Mouse (Mus musculus): ENCODE data around the gene Fndc3a. TPM values are rescaled to one million over a fixed set of nuclear protein-coding genes. Genes with fewer than 3 reads are reported as not detected.

Gene Fndc3a
- polyA plus RNA-seq, 1 experiment, result 9.0 TPM

DNA sequence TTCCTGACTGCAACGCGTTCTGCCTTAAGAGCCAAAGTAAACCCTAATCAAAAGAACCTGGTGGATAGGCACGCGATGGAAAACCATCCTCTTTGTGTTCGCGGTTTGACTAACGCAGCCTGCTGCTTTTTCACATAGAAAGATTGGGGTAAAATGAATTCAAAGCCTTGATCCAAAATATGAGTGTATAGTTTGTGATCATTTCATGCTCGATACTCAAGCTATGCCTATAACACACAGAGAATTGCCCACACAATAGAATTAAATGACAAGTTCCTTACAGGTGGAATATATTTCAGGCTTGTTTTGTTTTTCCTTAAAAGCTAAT is 106.6 kb downstream of the Fndc3a start:
- peak overlapping the region; percentile 66 for H3K4me3 ChIP-seq (ENCODE audit: insufficient read depth, low read depth, low read length)
- H3K4me1 ChIP-seq (ENCODE audit: control insufficient read depth, insufficient read depth, insufficient read length, low read length), result peaks cover 3% of the 10 kb centered on the region; the same call in 1 of the 2 replicates
- H3K27ac ChIP-seq (replicated peaks; ENCODE audit: low read depth, low read length), result peak overlapping the region; percentile 90

DNA sequence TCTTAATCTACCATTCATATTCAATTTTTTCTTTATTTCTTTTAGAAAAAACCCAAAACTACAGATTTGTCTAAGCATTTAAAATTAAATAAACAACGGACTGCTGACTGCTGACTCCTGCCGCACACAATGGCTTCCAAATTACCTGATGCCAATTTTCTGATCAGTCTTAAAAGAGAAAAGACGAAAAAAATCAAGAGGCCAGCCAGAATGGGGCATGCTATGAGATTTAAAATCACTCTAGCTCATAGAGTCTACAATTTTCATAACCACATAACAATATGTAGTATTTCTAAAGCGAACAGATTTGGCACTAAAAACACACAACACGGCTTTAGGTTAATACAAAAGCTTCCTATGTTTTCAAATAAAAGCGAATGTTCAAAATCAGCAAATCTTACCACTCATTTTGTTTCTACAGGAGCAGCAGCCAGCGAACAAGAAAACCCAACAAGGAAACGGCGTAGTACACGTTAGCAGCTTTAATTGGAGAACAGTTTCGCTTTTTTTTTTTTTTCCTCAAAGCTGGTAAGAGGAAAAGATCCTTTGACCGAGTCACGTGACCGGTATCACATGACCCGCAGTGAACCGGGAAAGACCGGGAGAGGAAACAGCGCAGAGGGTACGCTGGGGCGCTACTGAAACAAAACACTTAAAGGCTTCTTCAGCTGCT is 107.1 kb downstream of the Fndc3a start:
- H3K27ac ChIP-seq (replicated peaks; ENCODE audit: low read depth, low read length), result peak overlapping the region; percentile 90
- H3K4me1 ChIP-seq (ENCODE audit: control insufficient read depth, insufficient read depth, insufficient read length, low read length), result peaks cover 3% of the 10 kb centered on the region; the same call in 1 of the 2 replicates

DNA sequence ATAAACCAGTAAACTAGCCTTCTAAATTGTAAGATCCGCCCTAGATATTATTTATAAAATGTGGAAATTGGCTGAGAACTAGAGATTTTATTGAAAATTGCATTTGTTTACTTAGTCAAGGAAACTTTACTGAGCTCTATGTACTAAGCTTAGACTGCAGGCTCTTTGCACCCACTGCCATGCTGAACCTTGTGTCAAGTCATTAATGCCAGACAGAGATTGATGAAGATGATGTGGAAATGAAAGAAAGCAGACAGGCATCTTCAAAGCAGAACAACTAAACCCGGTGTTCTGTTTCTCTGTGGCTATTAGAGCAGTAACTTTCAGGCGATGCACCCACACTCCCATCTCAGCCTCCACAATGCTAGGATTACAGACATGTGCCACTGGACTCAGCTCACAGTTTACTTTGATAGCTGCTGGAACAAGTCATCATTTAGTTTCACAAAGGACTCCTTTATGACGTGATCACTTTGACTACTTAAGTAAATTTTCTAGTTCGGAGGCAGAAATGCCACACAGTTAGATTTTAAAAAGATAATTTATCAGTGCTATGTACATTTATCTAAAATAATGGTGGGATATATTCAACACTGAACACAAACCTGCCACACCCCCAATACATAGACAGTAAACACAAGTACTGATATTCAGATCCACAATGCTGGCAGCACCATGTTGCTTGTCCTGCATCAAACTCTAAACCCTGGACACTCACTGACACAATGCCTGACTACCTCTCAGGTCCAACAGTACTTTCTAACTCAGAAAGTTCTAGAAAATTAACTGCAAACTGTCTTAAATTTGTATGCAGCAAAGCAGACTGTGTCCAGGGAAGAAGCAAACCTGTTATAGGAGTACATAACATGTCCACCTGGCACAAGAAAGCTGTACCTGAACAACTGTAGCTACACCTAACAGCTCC is 108.2 kb downstream of the Fndc3a start:
- Histone ChIP-seq H3K27ac (replicated peaks; ENCODE audit: low read depth, low read length) (no peak overlapping the region), H3K4me1 (ENCODE audit: control insufficient read depth, insufficient read depth, insufficient read length, low read length) (peaks cover 3% of the 10 kb centered on the region; the same call in 1 of the 2 replicates), H3K4me3 (ENCODE audit: insufficient read depth, low read depth, low read length) (peak overlapping the region; percentile 14; the same call in 1 of the 2 replicates)

More for the DNA sequence above, 107.1 kb downstream of the Fndc3a start:
- H3K4me3 ChIP-seq (ENCODE audit: insufficient read depth, low read depth, low read length), result peak overlapping the region; percentile 66

DNA sequence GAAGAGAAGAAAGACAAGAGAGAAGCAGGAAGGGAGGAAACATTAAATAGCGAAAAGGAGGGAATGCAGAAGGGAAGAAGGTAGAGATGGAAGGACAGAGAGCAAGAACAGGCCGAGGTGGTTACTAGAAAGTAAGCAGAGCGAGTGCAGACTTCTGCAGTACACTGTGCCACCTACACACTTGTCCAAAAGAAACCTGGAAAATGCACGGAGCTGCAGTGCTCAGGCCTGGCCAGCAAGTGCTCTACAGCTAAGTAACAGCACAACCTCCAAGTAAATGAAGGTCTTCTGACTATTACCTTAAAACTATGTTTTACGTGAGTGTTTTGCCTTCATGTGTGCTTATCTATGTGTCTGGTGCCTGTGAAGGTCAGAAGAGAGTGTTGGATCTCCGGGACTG is 109.4 kb downstream of the Fndc3a start:
- Histone ChIP-seq H3K4me3 (ENCODE audit: insufficient read depth, low read depth, low read length) (no peak overlapping the region), H3K27ac (replicated peaks; ENCODE audit: low read depth, low read length) (no peak overlapping the region), H3K4me1 (ENCODE audit: control insufficient read depth, insufficient read depth, insufficient read length, low read length) (peaks cover 3% of the 10 kb centered on the region; the same call in 1 of the 2 replicates)

DNA sequence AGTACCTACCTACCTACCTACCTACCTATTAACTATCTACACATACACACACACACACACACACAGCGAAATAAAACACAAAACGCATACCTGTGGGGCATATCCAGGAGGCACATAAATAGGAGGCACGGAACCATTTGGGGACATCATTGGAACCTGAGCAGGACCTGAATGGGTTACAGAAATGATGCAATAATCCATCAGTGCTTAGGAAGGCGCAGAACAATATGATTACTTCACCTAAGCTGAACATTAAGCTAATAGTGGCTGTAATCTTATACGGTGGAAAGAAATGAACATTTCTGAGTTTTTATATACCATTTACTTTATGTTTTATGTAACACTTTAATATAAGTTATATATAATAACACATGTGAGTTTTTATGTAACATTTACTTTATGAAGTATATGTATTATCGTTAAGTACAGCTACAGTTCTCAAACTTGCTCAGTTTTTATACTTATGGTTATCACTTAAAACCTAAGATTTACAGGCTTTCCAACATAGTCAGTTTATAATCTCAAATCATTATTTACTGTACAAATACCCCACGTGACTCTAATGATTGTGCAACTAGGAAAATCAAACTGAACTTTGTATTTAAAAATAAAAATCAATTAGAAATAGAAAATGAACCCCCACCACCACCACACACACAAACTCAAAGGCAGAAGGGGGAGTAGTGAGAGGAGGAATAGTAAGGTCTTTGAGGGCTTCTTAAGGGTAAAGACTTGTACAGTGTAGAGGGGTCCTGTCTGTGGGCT is 110.6 kb downstream of the Fndc3a start:
- Histone ChIP-seq H3K4me3 (ENCODE audit: insufficient read depth, low read depth, low read length) (no peak overlapping the region), H3K4me1 (ENCODE audit: control insufficient read depth, insufficient read depth, insufficient read length, low read length) (peaks cover 4% of the 10 kb centered on the region; the same call in 1 of the 2 replicates), H3K27ac (replicated peaks; ENCODE audit: low read depth, low read length) (no peak overlapping the region)

DNA sequence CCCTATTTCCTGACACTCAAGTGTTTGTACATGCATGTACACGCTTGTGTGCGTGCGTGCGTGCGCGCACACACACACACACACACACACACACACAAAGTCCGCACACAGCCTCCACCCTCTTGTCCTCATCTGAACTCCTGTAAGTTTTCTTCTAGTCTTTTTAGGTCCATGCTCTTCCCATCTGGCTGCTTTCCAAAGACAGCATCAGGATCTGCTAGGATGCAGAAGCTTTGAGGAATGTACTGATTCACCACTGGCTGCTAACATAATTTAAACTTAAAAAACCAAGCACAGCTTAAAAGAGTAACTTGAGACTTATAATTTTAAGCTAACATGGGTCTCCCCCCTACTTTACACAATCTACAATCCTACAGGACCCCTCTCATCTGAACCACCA is 115.6 kb downstream of the Fndc3a start:
- H3K4me3 ChIP-seq (ENCODE audit: insufficient read depth, low read depth, low read length), result no peak overlapping the region
- peaks cover 3% of the 10 kb centered on the region; the same call in 1 of the 2 replicates for H3K4me1 ChIP-seq (ENCODE audit: control insufficient read depth, insufficient read depth, insufficient read length, low read length)
- H3K27ac ChIP-seq (replicated peaks; ENCODE audit: low read depth, low read length), result no peak overlapping the region

DNA sequence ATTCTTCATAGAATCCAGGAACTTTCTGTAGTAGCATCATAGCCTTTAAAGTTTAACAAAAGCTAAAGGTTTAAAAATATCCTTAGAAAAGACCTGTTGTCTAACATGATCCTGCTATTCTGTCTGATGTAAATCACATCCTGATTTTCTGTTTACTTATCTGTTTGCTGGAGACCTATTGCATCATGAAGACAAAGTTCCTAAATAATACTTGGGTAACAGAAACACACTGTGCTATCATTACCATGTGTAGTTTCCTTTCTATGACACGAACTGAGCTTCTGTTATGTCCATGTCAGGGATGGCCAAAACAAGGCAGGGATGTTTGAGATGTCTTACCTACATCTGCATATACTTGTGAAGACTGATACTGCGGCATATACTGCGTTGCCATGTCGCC is 120.4 kb downstream of the Fndc3a start:
- H3K4me1 ChIP-seq (ENCODE audit: control insufficient read depth, insufficient read depth, insufficient read length, low read length), result peaks cover 3% of the 10 kb centered on the region; the same call in 1 of the 2 replicates
- no peak overlapping the region for H3K27ac ChIP-seq (replicated peaks; ENCODE audit: low read depth, low read length)

DNA sequence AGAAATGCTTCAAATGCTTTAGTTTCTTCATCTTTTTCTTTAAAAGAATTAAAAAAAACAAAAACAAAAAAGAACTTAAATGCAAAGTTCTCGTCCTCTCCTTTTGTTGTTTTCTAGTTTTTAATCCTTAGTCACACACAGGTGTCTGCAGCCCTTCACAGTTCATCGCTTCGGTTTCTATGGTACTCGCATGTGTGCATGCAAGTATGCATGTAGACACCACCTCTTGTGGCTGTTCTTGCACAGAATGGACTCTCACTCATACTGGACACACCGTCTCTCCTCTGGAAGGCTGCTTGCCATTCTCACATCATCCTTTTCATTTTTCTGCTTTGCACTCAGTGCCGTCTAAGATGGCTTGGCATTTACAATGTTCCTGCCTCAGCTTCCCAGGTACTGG is 126.8 kb downstream of the Fndc3a start:
- Histone ChIP-seq H3K4me3 (ENCODE audit: insufficient read depth, low read depth, low read length) (no peak overlapping the region), H3K27ac (replicated peaks; ENCODE audit: low read depth, low read length) (no peak overlapping the region), H3K4me1 (ENCODE audit: control insufficient read depth, insufficient read depth, insufficient read length, low read length) (no peaks in the 10 kb centered on the region)

More for the DNA sequence above, 120.4 kb downstream of the Fndc3a start:
- H3K4me3 ChIP-seq (ENCODE audit: insufficient read depth, low read depth, low read length), result no peak overlapping the region

DNA sequence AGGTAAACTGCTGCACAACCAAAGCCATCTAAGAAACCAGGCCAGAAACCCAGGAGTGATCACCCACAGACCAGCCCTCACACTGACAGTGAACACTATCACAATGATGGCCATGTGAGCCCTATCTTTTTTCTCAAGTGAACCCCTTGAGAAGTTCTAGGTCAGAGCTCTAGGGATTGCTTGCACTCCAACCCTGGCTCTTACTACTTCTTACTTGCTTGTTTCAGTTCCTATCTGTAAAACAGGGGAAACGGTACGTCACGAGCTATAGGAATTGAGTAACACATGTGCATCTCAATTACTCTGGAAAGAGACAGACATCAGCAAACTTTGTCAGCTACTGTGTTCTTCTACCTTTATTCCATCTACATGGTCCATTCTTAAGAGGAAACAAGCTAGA is 128.8 kb downstream of the Fndc3a start:
- H3K27ac ChIP-seq (replicated peaks; ENCODE audit: low read depth, low read length), result no peak overlapping the region
- no peak overlapping the region for H3K4me3 ChIP-seq (ENCODE audit: insufficient read depth, low read depth, low read length)
- H3K4me1 ChIP-seq (ENCODE audit: control insufficient read depth, insufficient read depth, insufficient read length, low read length), result no peaks in the 10 kb centered on the region

DNA sequence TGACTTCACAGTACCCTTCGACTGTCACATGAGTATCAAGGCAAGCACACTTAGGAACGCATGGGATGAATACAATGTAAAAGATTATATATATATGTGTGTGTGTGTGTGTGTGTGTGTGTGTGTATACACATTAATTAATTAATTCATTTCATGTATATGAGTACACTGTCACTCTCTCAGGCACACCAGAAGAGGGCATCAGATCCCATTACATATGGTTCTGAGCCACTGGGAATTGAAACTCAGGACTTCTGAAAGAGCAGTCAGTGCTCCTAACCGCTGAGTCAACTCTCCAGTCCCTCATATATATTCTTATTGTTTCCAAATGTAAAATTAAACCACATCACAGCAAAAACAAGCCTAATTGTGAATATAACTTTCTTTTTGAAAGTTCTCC is 133.5 kb downstream of the Fndc3a start:
- H3K27ac ChIP-seq (replicated peaks; ENCODE audit: low read depth, low read length), result no peak overlapping the region

DNA sequence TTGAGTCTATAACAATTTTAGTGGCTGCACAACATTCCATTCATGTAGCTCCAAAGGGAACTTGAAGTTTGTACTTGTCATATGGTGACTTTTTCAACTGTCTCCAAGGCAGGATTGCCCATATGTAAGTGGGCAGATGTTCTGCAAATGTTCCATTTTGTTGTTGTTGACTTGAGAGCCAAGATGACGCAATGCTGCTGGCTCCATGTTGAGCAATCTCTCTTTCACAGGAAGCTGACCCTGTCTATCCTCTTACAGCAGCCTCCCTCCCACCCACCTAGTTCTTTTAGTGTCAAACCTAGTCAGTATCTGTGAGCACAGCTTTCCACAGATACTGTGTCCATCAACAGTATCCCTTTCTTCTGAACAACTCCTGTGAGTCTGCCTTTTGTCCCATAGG is 145.9 kb downstream of the Fndc3a start:
- Histone ChIP-seq H3K4me1 (ENCODE audit: control insufficient read depth, insufficient read depth, insufficient read length, low read length) (no peaks in the 10 kb centered on the region), H3K27ac (replicated peaks; ENCODE audit: low read depth, low read length) (no peak overlapping the region), H3K4me3 (ENCODE audit: insufficient read depth, low read depth, low read length) (no peak overlapping the region)

More for the DNA sequence above, 133.5 kb downstream of the Fndc3a start:
- Histone ChIP-seq H3K4me3 (ENCODE audit: insufficient read depth, low read depth, low read length) (no peak overlapping the region), H3K4me1 (ENCODE audit: control insufficient read depth, insufficient read depth, insufficient read length, low read length) (no peaks in the 10 kb centered on the region)

DNA sequence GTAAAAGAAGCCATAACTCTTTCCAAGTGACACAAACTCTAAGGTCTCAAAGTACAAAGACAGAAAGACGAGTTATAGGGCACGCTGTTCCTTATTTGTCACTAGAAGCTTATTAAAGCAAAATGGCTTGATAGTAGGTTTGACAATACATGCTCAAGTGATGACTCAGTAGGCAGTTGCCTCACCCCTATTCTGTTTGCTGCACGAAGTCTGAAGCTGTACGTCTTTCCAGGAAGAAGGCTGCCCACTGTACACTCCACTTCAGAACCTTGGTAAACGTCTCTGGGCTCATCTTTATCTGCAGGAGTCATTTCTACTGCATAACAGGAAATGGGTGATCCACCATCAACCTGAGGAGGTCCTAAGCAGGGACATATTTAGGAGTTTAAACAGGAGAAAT is 151.0 kb downstream of the Fndc3a start:
- Histone ChIP-seq H3K27ac (replicated peaks; ENCODE audit: low read depth, low read length) (no peak overlapping the region), H3K4me3 (ENCODE audit: insufficient read depth, low read depth, low read length) (no peak overlapping the region), H3K4me1 (ENCODE audit: control insufficient read depth, insufficient read depth, insufficient read length, low read length) (no peaks in the 10 kb centered on the region)

DNA sequence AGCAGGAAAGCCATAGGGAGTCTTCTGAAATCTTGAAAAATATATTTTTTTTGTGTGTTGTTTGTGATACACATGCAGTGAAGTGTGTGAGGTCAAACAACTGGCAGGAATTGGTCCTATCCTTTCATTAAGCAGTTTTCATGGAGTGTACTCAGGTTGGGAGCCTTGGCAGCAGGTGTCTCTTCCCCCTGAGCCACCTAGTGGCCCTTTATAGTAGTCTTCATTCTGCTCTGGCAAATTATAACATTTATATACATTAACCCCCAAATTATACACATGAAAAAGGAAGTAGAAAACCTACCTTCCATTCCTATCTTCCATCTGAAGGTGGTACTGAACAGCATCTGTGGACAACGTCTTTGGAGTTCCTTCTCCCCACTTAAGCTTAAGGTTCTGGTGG is 154.0 kb downstream of the Fndc3a start:
- H3K4me3 ChIP-seq (ENCODE audit: insufficient read depth, low read depth, low read length), result no peak overlapping the region
- H3K4me1 ChIP-seq (ENCODE audit: control insufficient read depth, insufficient read depth, insufficient read length, low read length), result no peaks in the 10 kb centered on the region
- H3K27ac ChIP-seq (replicated peaks; ENCODE audit: low read depth, low read length), result no peak overlapping the region

DNA sequence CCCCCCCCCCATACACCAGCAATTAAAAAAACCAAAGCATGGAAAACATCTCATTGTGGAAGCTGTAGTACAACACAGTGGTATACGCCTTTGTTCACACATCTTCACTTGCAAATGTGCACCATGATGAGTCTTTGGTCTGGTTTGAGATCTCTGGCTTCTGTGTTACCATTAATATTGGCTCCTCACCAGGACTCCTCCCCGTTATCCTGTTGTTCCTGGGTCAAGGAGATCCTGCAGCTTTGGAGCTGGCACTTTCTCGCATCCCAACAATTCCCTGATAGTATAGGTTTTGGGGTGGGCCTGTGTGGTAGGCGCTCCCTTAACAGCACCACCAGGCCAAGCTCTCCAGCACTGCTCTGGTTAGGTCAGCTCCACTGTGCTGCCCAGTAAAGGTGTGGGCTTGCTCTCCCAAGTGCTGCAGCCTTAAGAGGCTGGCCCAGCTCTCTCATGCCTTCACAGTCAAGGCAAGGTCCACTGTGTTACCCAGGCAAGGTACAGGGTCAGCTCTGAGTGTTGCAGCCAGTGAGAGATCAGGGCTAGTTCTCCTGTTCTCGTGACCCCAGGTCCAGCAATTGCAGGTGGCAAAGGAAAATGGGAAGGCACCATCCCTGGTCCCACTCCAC is 173.3 kb downstream of the Fndc3a start:
- Histone ChIP-seq H3K27ac (replicated peaks; ENCODE audit: low read depth, low read length) (no peak overlapping the region), H3K4me1 (ENCODE audit: control insufficient read depth, insufficient read depth, insufficient read length, low read length) (no peaks in the 10 kb centered on the region), H3K4me3 (ENCODE audit: insufficient read depth, low read depth, low read length) (no peak overlapping the region)

DNA sequence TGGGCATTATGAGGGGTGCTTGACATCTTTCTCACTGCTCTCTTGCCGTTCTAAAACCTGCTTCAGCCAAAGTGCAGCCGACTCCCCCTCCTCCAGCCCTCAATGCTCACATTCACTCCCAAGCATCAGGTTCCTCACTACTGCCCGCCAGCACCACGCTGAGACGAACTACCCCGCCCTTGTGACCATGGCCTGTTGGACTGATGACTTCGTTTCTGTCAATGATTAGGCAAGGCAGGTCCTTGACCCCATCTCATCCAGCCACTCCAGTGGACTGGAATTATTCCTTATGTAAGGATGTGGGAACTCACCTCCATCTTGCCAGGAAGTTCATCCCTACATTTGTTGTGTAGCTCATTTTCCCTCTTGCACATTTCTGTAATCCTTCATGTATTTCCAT is 175.9 kb downstream of the Fndc3a start:
- Histone ChIP-seq H3K4me1 (ENCODE audit: control insufficient read depth, insufficient read depth, insufficient read length, low read length) (no peaks in the 10 kb centered on the region), H3K27ac (replicated peaks; ENCODE audit: low read depth, low read length) (no peak overlapping the region), H3K4me3 (ENCODE audit: insufficient read depth, low read depth, low read length) (no peak overlapping the region)
